Mouse (Mus musculus) subcutaneous adipose tissue, adult 2 months (tissue): ENCODE data around the gene Steap3. TPM values are rescaled to one million over a fixed set of nuclear protein-coding genes. Genes with fewer than 3 reads are reported as not detected.

ENCODE experiments used
- polyA plus RNA-seq: library from polyadenylated mRNA; depleted of rRNA; stranded (reverse); fragments of >200 nt; gene quantifications from 2 replicates; pipeline ENCODE4 v1.2.3, GENCODE M21; 2012; ENCODE audit warnings: low replicate concordance; rRNA removed

The Steap3 gene
- 188 and 249 TPM in 2 replicates for polyA plus RNA-seq

DNA sequence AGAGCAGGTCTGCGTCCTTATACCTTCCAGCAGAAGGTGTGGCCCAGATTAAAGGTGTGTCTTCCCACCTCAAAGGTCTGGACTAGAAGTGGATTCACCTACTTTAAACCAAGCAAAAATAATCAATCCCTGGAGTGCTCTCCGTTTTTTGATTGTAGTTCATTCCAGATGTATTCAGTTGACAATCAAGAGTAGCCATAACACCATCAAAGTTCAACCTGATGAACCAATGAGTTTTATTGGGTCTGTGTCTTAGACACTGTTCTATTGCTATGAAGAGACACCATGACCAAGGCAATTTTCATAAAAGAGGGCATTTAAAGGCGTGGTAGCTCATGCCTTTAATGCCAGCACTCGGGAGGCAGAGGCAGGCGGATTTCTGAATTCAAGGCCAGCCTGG, at the start of gene Steap3:
Gene Steap3, minus strand, starts transcription at position 101 of the 400 bp plus-strand sequence.

Other genes starting within 250 kb of the Steap3 start
- gene Tmem37, start 198.6 kb downstream of the Steap3 start, polyA plus RNA-seq, result 19.8 and 54.8 TPM in 2 replicates
- 1,107 and 3,995 TPM in 2 replicates for gene Dbi, start 151.6 kb downstream of the Steap3 start, polyA plus RNA-seq
- gene 3110009E18Rik, start 151.5 kb downstream of the Steap3 start, polyA plus RNA-seq, result 3.0 and 3.3 TPM in 2 replicates
- gene C1ql2, start 67.9 kb upstream of the Steap3 start, polyA plus RNA-seq, result 0.26 TPM in 1 of 2 replicates, not detected in the other
- 0.19 and 0.49 TPM in 2 replicates for gene Marco, start 232.3 kb upstream of the Steap3 start, polyA plus RNA-seq